Mouse (Mus musculus): ENCODE measurements around the gene Gpr45.

GRCm38 (mm10) chr1:43046990-43047389 lies 94.3 kb downstream of the Gpr45 start:
- no peak for TF ChIP-seq CTCF (IDR thresholded peaks at IDR 0.05; ENCODE audit: low read depth)
- TF ChIP-seq EP300 (IDR thresholded peaks at IDR 0.05; ENCODE audit: low read depth), result no peak
